Mouse (Mus musculus): ENCODE results near the gene Klhl30. TPM values are rescaled to one million over a fixed set of nuclear protein-coding genes. Genes with fewer than 3 reads are reported as not detected.

Klhl30 gene
- polyA plus RNA-seq, 1 experiment = 31.3 TPM

DNA sequence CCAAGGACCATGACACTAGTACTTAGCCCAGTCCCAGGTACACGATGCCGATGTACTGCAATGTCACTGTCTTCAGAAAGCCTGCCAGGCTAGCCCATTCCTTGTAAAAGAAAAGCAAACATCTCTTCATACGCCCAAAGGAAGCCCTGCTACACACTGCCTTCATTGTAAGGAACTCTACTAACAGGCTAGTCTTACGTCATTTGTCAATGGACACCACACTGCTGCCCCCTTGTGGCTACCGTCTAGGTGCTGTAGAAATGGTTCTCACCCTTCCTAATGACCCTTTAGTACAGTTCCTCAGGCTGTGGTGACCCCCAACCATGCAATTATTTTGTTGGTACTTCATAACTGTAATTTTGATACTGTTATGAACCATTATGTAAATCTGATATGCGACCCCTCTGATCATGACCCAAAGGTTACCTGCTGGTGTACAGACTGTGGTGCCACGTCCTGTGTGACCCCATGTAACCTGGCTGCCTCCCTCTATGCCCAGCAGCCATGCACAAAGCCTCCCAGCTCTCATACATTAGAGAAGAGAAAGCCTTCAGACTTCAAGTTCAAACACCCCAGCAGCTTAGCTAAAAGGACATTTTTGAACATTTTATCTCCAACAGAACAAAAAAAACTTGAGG, 29.8 kb downstream of the Klhl30 start:
- TF ChIP-seq MYOD1 (IDR thresholded peaks at IDR 0.05; ENCODE audit: control insufficient read depth, insufficient read length, low read depth) (no peak), CEBPB (IDR thresholded peaks at IDR 0.05; ENCODE audit: low read depth) (peak; percentile 56), MAX (IDR thresholded peaks at IDR 0.05) (no peak), MYOG (IDR thresholded peaks at IDR 0.05; ENCODE audit: control insufficient read depth, extremely low read depth, insufficient read length) (no peak), FOSL1 (IDR thresholded peaks at IDR 0.05; ENCODE audit: insufficient read depth, low read length, poor library complexity, severe bottlenecking) (no peak), USF1 (IDR thresholded peaks at IDR 0.05; ENCODE audit: low read depth) (no peak), CTCF (IDR thresholded peaks at IDR 0.05; ENCODE audit: control insufficient read depth, insufficient read depth, insufficient read length) (peak; percentile 47)
- no peaks in the 10 kb centered on the region for H3K79me2 ChIP-seq (ENCODE audit: control insufficient read depth, insufficient read depth)
- no peaks in the 10 kb centered on the region for H3K79me3 ChIP-seq (ENCODE audit: low read depth)
- H3K27me3 ChIP-seq (ENCODE audit: control insufficient read depth, insufficient read depth, insufficient read length) = no peaks in the 10 kb centered on the region
- peaks cover 97% of the 10 kb centered on the region for H3K36me3 ChIP-seq (ENCODE audit: control insufficient read depth, insufficient read depth)
- H3K4me3 ChIP-seq (ENCODE audit: insufficient read depth, poor library complexity, severe bottlenecking) = no peak overlapping the region
- H3ac ChIP-seq (ENCODE audit: control insufficient read depth, insufficient read length, low read depth) = no peak overlapping the region

DNA sequence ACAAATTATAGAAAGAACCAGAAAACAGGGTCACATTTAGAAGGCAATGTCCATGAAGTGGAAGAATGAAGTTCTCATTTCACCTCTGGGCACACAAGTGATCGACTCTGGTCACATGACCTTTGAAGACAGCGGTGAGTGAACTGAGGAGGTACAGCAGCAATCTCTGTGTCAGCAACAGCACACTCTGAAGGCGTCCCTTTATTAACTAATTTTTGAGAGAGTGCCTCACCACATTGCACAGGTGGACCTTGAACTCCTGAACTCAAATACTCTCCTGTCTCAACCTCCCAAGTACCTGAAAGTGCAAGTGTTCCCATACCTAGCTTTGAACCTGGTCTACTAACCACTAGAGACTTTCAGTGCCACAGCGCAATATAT, 30.3 kb downstream of the Klhl30 start:
- no peak overlapping the region for H3ac ChIP-seq (ENCODE audit: control insufficient read depth, insufficient read length, low read depth)
- H3K79me3 ChIP-seq (ENCODE audit: low read depth) = no peaks in the 10 kb centered on the region
- no peaks in the 10 kb centered on the region for H3K79me2 ChIP-seq (ENCODE audit: control insufficient read depth, insufficient read depth)
- no peak overlapping the region for H3K4me3 ChIP-seq (ENCODE audit: insufficient read depth, poor library complexity, severe bottlenecking)
- H3K36me3 ChIP-seq (ENCODE audit: control insufficient read depth, insufficient read depth) = peaks cover 97% of the 10 kb centered on the region
- H3K27me3 ChIP-seq (ENCODE audit: control insufficient read depth, insufficient read depth, insufficient read length) = no peaks in the 10 kb centered on the region
- no peak for TF ChIP-seq FOSL1 (IDR thresholded peaks at IDR 0.05; ENCODE audit: insufficient read depth, low read length, poor library complexity, severe bottlenecking)
- no peak for TF ChIP-seq MAX (IDR thresholded peaks at IDR 0.05)
- TF ChIP-seq USF1 (IDR thresholded peaks at IDR 0.05; ENCODE audit: low read depth) = no peak
- no peak for TF ChIP-seq MYOG (IDR thresholded peaks at IDR 0.05; ENCODE audit: control insufficient read depth, extremely low read depth, insufficient read length)
- TF ChIP-seq CEBPB (IDR thresholded peaks at IDR 0.05; ENCODE audit: low read depth) = no peak
- TF ChIP-seq CTCF (IDR thresholded peaks at IDR 0.05; ENCODE audit: control insufficient read depth, insufficient read depth, insufficient read length) = no peak
- TF ChIP-seq MYOD1 (IDR thresholded peaks at IDR 0.05; ENCODE audit: control insufficient read depth, insufficient read length, low read depth) = no peak

DNA sequence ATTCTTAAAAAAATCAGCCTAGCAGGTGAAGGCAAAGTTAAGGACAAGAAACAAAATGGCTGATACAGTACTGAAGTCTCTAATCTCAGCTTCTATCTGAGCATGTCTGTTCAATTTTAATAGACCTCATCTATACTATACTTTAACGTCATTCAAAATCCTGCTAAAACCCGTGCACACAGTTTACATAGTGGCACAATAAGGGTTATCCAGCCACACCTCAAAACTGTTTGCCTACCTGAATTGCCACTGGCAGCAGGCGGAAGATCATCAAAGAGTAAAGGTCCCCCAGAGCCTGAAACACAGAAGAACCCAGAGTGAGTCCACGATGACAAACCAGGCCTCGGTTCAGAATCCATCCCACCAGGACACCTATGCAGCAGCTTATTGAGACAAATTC, 39.6 kb downstream of the Klhl30 start:
- Histone ChIP-seq H3K36me3 (ENCODE audit: control insufficient read depth, insufficient read depth) (peaks cover 98% of the 10 kb centered on the region), H3K27me3 (ENCODE audit: control insufficient read depth, insufficient read depth, insufficient read length) (no peaks in the 10 kb centered on the region), H3K4me3 (ENCODE audit: insufficient read depth, poor library complexity, severe bottlenecking) (no peak overlapping the region), H3K79me2 (ENCODE audit: control insufficient read depth, insufficient read depth) (peaks cover 72% of the 10 kb centered on the region), H3ac (ENCODE audit: control insufficient read depth, insufficient read length, low read depth) (no peak overlapping the region), H3K79me3 (ENCODE audit: low read depth) (peaks cover 54% of the 10 kb centered on the region)
- TF ChIP-seq MYOD1 (IDR thresholded peaks at IDR 0.05; ENCODE audit: control insufficient read depth, insufficient read length, low read depth) = no peak

DNA sequence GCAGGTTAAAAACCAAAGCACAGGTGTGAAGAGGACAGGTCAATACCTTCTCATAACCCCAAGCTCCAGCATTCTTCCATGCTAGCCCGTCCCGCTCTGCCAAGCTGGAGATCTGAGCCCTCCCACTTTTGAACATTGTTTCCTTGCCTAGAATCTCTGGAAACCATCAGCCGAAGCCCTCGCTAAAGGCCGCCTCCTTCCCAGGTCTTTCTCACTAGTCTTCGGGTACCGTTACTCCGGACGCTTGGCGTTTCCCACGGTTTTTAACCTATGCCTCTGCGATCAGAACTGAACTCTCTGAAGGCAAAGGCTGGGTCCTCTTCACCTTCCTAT, 47.1 kb downstream of the Klhl30 start:
- Histone ChIP-seq H3K79me2 (ENCODE audit: control insufficient read depth, insufficient read depth) (peaks cover 56% of the 10 kb centered on the region), H3K4me3 (ENCODE audit: insufficient read depth, poor library complexity, severe bottlenecking) (peak overlapping the region; percentile 66)

DNA sequence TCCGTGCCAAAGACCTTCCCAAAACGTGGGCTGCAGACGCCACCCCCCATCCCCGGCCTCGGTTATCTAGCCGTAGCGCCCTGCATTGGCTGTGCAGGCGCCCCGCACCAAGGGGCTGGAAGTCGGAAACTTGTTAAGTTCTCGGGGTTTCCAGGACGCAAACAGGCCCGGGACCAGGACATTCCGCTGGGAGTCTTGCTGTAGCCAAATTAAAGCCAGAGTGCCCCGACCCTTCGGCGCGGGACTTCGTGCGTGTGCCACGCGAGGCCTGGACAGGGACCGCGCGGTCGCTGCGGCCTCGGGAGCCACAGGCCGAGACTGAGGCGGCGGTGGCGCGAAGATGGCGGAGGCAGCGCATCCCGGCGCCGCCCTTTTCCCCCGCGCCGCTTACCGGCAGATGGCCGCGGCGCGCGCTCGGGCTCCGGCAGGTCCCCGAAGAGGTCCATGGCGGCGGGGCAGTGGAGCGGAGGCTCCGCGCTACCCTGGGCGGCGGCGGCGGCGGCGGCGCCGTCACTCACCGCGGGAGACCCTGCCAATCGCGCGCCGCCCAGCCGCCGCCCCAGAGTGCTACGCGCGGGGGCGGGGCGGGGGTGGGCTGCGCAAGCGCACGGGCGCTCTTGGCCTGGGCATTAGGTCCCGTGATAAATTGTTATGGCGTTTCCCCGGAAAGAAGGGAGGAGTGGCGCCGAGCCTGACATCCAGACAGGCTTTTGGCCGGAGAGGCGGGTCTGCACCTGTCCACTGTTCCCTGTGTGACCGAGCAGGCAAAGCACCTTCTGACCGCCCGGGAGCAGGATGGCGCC, 47.6 kb downstream of the Klhl30 start, which contains the start of gene Ilkap:
TSS of gene Ilkap (minus strand) at position 556 of the 803 bp plus-strand sequence.
- Histone ChIP-seq H3ac (ENCODE audit: control insufficient read depth, insufficient read length, low read depth) (peak within 1 kb of the TSS; percentile 73), H3K79me3 (ENCODE audit: low read depth) (peaks cover 49% of the 10 kb centered on the region), H3K36me3 (ENCODE audit: control insufficient read depth, insufficient read depth) (peaks cover 27% of the 10 kb centered on the region), H3K27me3 (ENCODE audit: control insufficient read depth, insufficient read depth, insufficient read length) (no peaks in the 10 kb centered on the region), H3K79me2 (ENCODE audit: control insufficient read depth, insufficient read depth) (peaks cover 50% of the 10 kb centered on the region), H3K4me3 (ENCODE audit: insufficient read depth, poor library complexity, severe bottlenecking) (peak within 1 kb of the TSS; percentile 66)
- TF ChIP-seq CTCF (IDR thresholded peaks at IDR 0.05; ENCODE audit: control insufficient read depth, insufficient read depth, insufficient read length) = no peak
- no peak for TF ChIP-seq MYOD1 (IDR thresholded peaks at IDR 0.05; ENCODE audit: control insufficient read depth, insufficient read length, low read depth)
- TF ChIP-seq MYOG (IDR thresholded peaks at IDR 0.05; ENCODE audit: control insufficient read depth, extremely low read depth, insufficient read length) = no peak
- peak; percentile 33 for TF ChIP-seq MAX (IDR thresholded peaks at IDR 0.05)
- TF ChIP-seq USF1 (IDR thresholded peaks at IDR 0.05; ENCODE audit: low read depth) = no peak

More for the DNA sequence above, 47.1 kb downstream of the Klhl30 start:
- Histone ChIP-seq H3K36me3 (ENCODE audit: control insufficient read depth, insufficient read depth) (peaks cover 32% of the 10 kb centered on the region), H3ac (ENCODE audit: control insufficient read depth, insufficient read length, low read depth) (peak overlapping the region; percentile 73), H3K79me3 (ENCODE audit: low read depth) (peaks cover 54% of the 10 kb centered on the region), H3K27me3 (ENCODE audit: control insufficient read depth, insufficient read depth, insufficient read length) (no peaks in the 10 kb centered on the region)
- TF ChIP-seq CTCF (IDR thresholded peaks at IDR 0.05; ENCODE audit: control insufficient read depth, insufficient read depth, insufficient read length) (no peak), CEBPB (IDR thresholded peaks at IDR 0.05; ENCODE audit: low read depth) (no peak), MYOD1 (IDR thresholded peaks at IDR 0.05; ENCODE audit: control insufficient read depth, insufficient read length, low read depth) (no peak), MYOG (IDR thresholded peaks at IDR 0.05; ENCODE audit: control insufficient read depth, extremely low read depth, insufficient read length) (no peak), USF1 (IDR thresholded peaks at IDR 0.05; ENCODE audit: low read depth) (no peak), MAX (IDR thresholded peaks at IDR 0.05) (no peak), FOSL1 (IDR thresholded peaks at IDR 0.05; ENCODE audit: insufficient read depth, low read length, poor library complexity, severe bottlenecking) (no peak)

All from C2C12 (cell line).